Mouse (Mus musculus): ENCODE results near the gene Macrod2. TPM values are rescaled to one million over a fixed set of nuclear protein-coding genes. Genes with fewer than 3 reads are reported as not detected.

Gene Macrod2
- polyA plus RNA-seq, 1 experiment = 3.8 TPM

- Histone ChIP-seq H3K27ac (ENCODE audit: insufficient read depth, low read depth, low read length) (no peak overlapping the region), H3K36me3 (ENCODE audit: control insufficient read depth, insufficient read depth, low read length) (no peaks in the 10 kb centered on the region), H3K4me3 (ENCODE audit: low read depth, low read length) (no peak overlapping the region), H3K27me3 (ENCODE audit: control insufficient read depth, insufficient read depth, low read length) (no peaks in the 10 kb centered on the region), H3K4me1 (ENCODE audit: control insufficient read depth, insufficient read depth, insufficient read length, low read length) (no peaks in the 10 kb centered on the region)
- TF ChIP-seq POLR2A (IDR thresholded peaks at IDR 0.05; ENCODE audit: low read depth, low read length) (no peak), CTCF (IDR thresholded peaks at IDR 0.05; ENCODE audit: extremely low read depth, insufficient read length, insufficient replicate concordance, low read depth, low read length) (no peak)
Observed at GRCm38 (mm10) chr2:141578206-141578605, 1183.1 kb downstream of the Macrod2 start.

GRCm38 (mm10) chr2:141582431-141582830 is 1187.3 kb downstream of the Macrod2 start:
- H3K36me3 ChIP-seq (ENCODE audit: control insufficient read depth, insufficient read depth, low read length) = no peaks in the 10 kb centered on the region
- no peak overlapping the region for H3K4me3 ChIP-seq (ENCODE audit: low read depth, low read length)
- no peaks in the 10 kb centered on the region for H3K27me3 ChIP-seq (ENCODE audit: control insufficient read depth, insufficient read depth, low read length)
- no peak overlapping the region for H3K27ac ChIP-seq (ENCODE audit: insufficient read depth, low read depth, low read length)
- H3K4me1 ChIP-seq (ENCODE audit: control insufficient read depth, insufficient read depth, insufficient read length, low read length) = no peaks in the 10 kb centered on the region
- TF ChIP-seq POLR2A (IDR thresholded peaks at IDR 0.05; ENCODE audit: low read depth, low read length) (no peak), CTCF (IDR thresholded peaks at IDR 0.05; ENCODE audit: extremely low read depth, insufficient read length, insufficient replicate concordance, low read depth, low read length) (no peak)
- 76% methylated on average over 3 of the region's 3 CpGs for WGBS

- no peaks in the 10 kb centered on the region for H3K4me1 ChIP-seq (ENCODE audit: control insufficient read depth, insufficient read depth, insufficient read length, low read length)
- WGBS = 27% methylated on average over 4 of the region's 4 CpGs
- TF ChIP-seq POLR2A (IDR thresholded peaks at IDR 0.05; ENCODE audit: low read depth, low read length) = no peak
- no peak for TF ChIP-seq CTCF (IDR thresholded peaks at IDR 0.05; ENCODE audit: extremely low read depth, insufficient read length, insufficient replicate concordance, low read depth, low read length)
- H3K36me3 ChIP-seq (ENCODE audit: control insufficient read depth, insufficient read depth, low read length) = no peaks in the 10 kb centered on the region
- no peaks in the 10 kb centered on the region for H3K27me3 ChIP-seq (ENCODE audit: control insufficient read depth, insufficient read depth, low read length)
- H3K4me3 ChIP-seq (ENCODE audit: low read depth, low read length) = no peak overlapping the region
- no peak overlapping the region for H3K27ac ChIP-seq (ENCODE audit: insufficient read depth, low read depth, low read length)
Observed at GRCm38 (mm10) chr2:141582933-141583332, 1187.8 kb downstream of the Macrod2 start.

- TF ChIP-seq CTCF (IDR thresholded peaks at IDR 0.05; ENCODE audit: extremely low read depth, insufficient read length, insufficient replicate concordance, low read depth, low read length) (no peak), POLR2A (IDR thresholded peaks at IDR 0.05; ENCODE audit: low read depth, low read length) (no peak)
- H3K27me3 ChIP-seq (ENCODE audit: control insufficient read depth, insufficient read depth, low read length) = no peaks in the 10 kb centered on the region
- H3K27ac ChIP-seq (ENCODE audit: insufficient read depth, low read depth, low read length) = no peak overlapping the region
- no peak overlapping the region for H3K4me3 ChIP-seq (ENCODE audit: low read depth, low read length)
- no peaks in the 10 kb centered on the region for H3K36me3 ChIP-seq (ENCODE audit: control insufficient read depth, insufficient read depth, low read length)
- 72% methylated on average over 2 of the region's 2 CpGs for WGBS
- H3K4me1 ChIP-seq (ENCODE audit: control insufficient read depth, insufficient read depth, insufficient read length, low read length) = no peaks in the 10 kb centered on the region
Observed at GRCm38 (mm10) chr2:141587290-141587689, 1192.2 kb downstream of the Macrod2 start.

GRCm38 (mm10) chr2:141591326-141591725 is 1196.2 kb downstream of the Macrod2 start:
- Histone ChIP-seq H3K27me3 (ENCODE audit: control insufficient read depth, insufficient read depth, low read length) (no peaks in the 10 kb centered on the region), H3K36me3 (ENCODE audit: control insufficient read depth, insufficient read depth, low read length) (no peaks in the 10 kb centered on the region), H3K27ac (ENCODE audit: insufficient read depth, low read depth, low read length) (no peak overlapping the region), H3K4me3 (ENCODE audit: low read depth, low read length) (no peak overlapping the region), H3K4me1 (ENCODE audit: control insufficient read depth, insufficient read depth, insufficient read length, low read length) (no peaks in the 10 kb centered on the region)
- WGBS = 77% methylated on average over 4 of the region's 4 CpGs
- TF ChIP-seq CTCF (IDR thresholded peaks at IDR 0.05; ENCODE audit: extremely low read depth, insufficient read length, insufficient replicate concordance, low read depth, low read length) (no peak), POLR2A (IDR thresholded peaks at IDR 0.05; ENCODE audit: low read depth, low read length) (no peak)

GRCm38 (mm10) chr2:141594811-141595210 is 1199.7 kb downstream of the Macrod2 start:
- Histone ChIP-seq H3K36me3 (ENCODE audit: control insufficient read depth, insufficient read depth, low read length) (no peaks in the 10 kb centered on the region), H3K27me3 (ENCODE audit: control insufficient read depth, insufficient read depth, low read length) (no peaks in the 10 kb centered on the region), H3K4me1 (ENCODE audit: control insufficient read depth, insufficient read depth, insufficient read length, low read length) (no peaks in the 10 kb centered on the region), H3K27ac (ENCODE audit: insufficient read depth, low read depth, low read length) (no peak overlapping the region), H3K4me3 (ENCODE audit: low read depth, low read length) (no peak overlapping the region)
- WGBS = 60% methylated on average over 4 of the region's 4 CpGs
- TF ChIP-seq POLR2A (IDR thresholded peaks at IDR 0.05; ENCODE audit: low read depth, low read length) (no peak), CTCF (IDR thresholded peaks at IDR 0.05; ENCODE audit: extremely low read depth, insufficient read length, insufficient replicate concordance, low read depth, low read length) (no peak)

- no peaks in the 10 kb centered on the region for H3K27me3 ChIP-seq (ENCODE audit: control insufficient read depth, insufficient read depth, low read length)
- no peak overlapping the region for H3K27ac ChIP-seq (ENCODE audit: insufficient read depth, low read depth, low read length)
- TF ChIP-seq CTCF (IDR thresholded peaks at IDR 0.05; ENCODE audit: extremely low read depth, insufficient read length, insufficient replicate concordance, low read depth, low read length) = no peak
- TF ChIP-seq POLR2A (IDR thresholded peaks at IDR 0.05; ENCODE audit: low read depth, low read length) = no peak
- WGBS = 59% methylated on average over 2 of the region's 2 CpGs
- H3K4me1 ChIP-seq (ENCODE audit: control insufficient read depth, insufficient read depth, insufficient read length, low read length) = no peaks in the 10 kb centered on the region
- no peak overlapping the region for H3K4me3 ChIP-seq (ENCODE audit: low read depth, low read length)
- H3K36me3 ChIP-seq (ENCODE audit: control insufficient read depth, insufficient read depth, low read length) = no peaks in the 10 kb centered on the region
Observed at GRCm38 (mm10) chr2:141617721-141618120, 1222.6 kb downstream of the Macrod2 start.

GRCm38 (mm10) chr2:141618257-141618656 is 1223.1 kb downstream of the Macrod2 start:
- Histone ChIP-seq H3K36me3 (ENCODE audit: control insufficient read depth, insufficient read depth, low read length) (no peaks in the 10 kb centered on the region), H3K4me3 (ENCODE audit: low read depth, low read length) (no peak overlapping the region), H3K27ac (ENCODE audit: insufficient read depth, low read depth, low read length) (no peak overlapping the region), H3K4me1 (ENCODE audit: control insufficient read depth, insufficient read depth, insufficient read length, low read length) (no peaks in the 10 kb centered on the region), H3K27me3 (ENCODE audit: control insufficient read depth, insufficient read depth, low read length) (no peaks in the 10 kb centered on the region)
- TF ChIP-seq CTCF (IDR thresholded peaks at IDR 0.05; ENCODE audit: extremely low read depth, insufficient read length, insufficient replicate concordance, low read depth, low read length) = no peak
- TF ChIP-seq POLR2A (IDR thresholded peaks at IDR 0.05; ENCODE audit: low read depth, low read length) = no peak
- 71% methylated on average over 5 of the region's 5 CpGs for WGBS
